27 mouse cellular contexts compared by ENCODE assay signal in genomic region chr5:33701832-33702231, GRCm38 (mm10). TPM values are rescaled to one million over a fixed set of nuclear protein-coding genes. Genes with fewer than 3 reads are reported as not detected.
DNase-seq lines count a peak whose midpoint lies in the region; ATAC-seq lines count a peak whose summit lies in the region.
"Had no signal": no experiment of that assay in that cellular context is flagged by ENCODE, and none has a peak within 500 bp of the region (broad histone marks: within the 10 kb centered on the region; RNA-seq: fewer than 3 reads in every experiment).

No protein-coding gene starts in this region.

- H3K4me1 ChIP-seq in forebrain, embryonic 12.5 days: peaks cover 95% of the 10 kb centered on the region
- H3K4me1 ChIP-seq in forebrain, embryonic 11.5 days (replicated peaks; ENCODE audit: control insufficient read depth, insufficient read depth, low read length): peaks cover 56% of the 10 kb centered on the region
- peaks cover 67% of the 10 kb centered on the region for H3K4me1 ChIP-seq in limb, embryonic 15.5 days
- H3K4me1 ChIP-seq in limb, embryonic 10.5 days: peaks cover 66% of the 10 kb centered on the region
- H3K4me1 ChIP-seq in neural tube, embryonic 15.5 days: peaks cover 46% of the 10 kb centered on the region

- peaks cover 77% of the 10 kb centered on the region for H3K27me3 ChIP-seq in forebrain, embryonic 12.5 days
- H3K27me3 ChIP-seq in forebrain, embryonic 11.5 days (ENCODE audit: control insufficient read depth, insufficient read depth, low read length): peaks cover 36% of the 10 kb centered on the region
- no peaks in the 10 kb centered on the region for H3K27me3 ChIP-seq in limb, embryonic 15.5 days
- peaks cover 59% of the 10 kb centered on the region for H3K27me3 ChIP-seq in limb, embryonic 10.5 days (ENCODE audit: low read depth, poor library complexity, severe bottlenecking)
- H3K27me3 ChIP-seq in neural tube, embryonic 15.5 days (replicated peaks): no peaks in the 10 kb centered on the region; the same call in 1 of the 2 replicates
- H3K27me3 ChIP-seq: intestine, embryonic 15.5 days; Patski had no signal

- WGBS in forebrain, embryonic 12.5 days: 88% methylated on average over 11 of the region's 11 CpGs
- 82% methylated on average over 11 of the region's 11 CpGs for WGBS in forebrain, embryonic 11.5 days
- WGBS in limb, embryonic 15.5 days: 71% methylated on average over 11 of the region's 11 CpGs
- 85% methylated on average over 11 of the region's 11 CpGs for WGBS in limb, embryonic 10.5 days
- WGBS in neural tube, embryonic 15.5 days: 84% methylated on average over 11 of the region's 11 CpGs

- H3K36me3 ChIP-seq in forebrain, embryonic 12.5 days (replicated peaks): no peaks in the 10 kb centered on the region
- no peaks in the 10 kb centered on the region for H3K36me3 ChIP-seq in forebrain, embryonic 11.5 days (ENCODE audit: control insufficient read depth, insufficient read depth, low read length)
- H3K36me3 ChIP-seq in limb, embryonic 15.5 days: no peaks in the 10 kb centered on the region
- H3K36me3 ChIP-seq in limb, embryonic 10.5 days: no peaks in the 10 kb centered on the region
- H3K36me3 ChIP-seq in neural tube, embryonic 15.5 days: no peaks in the 10 kb centered on the region
- H3K36me3 ChIP-seq: G1E; intestine, embryonic 15.5 days; liver, embryonic 15.5 days had no signal

- H3K9ac ChIP-seq in forebrain, embryonic 12.5 days: no peak overlapping the region
- H3K9ac ChIP-seq in forebrain, embryonic 11.5 days (ENCODE audit: low read length): no peak overlapping the region
- no peak overlapping the region for H3K9ac ChIP-seq in limb, embryonic 15.5 days
- H3K9ac ChIP-seq in neural tube, embryonic 15.5 days (replicated peaks): no peak overlapping the region
- H3K9ac ChIP-seq: intestine, embryonic 15.5 days; liver, embryonic 15.5 days had no signal

- peak overlapping the region; percentile 50; the same call in 1 of the 2 replicates for H3K27ac ChIP-seq in forebrain, embryonic 12.5 days
- H3K27ac ChIP-seq in forebrain, embryonic 11.5 days (ENCODE audit: low read depth, low read length): no peak overlapping the region
- peak overlapping the region; percentile 43; the same call in 1 of the 2 replicates for H3K27ac ChIP-seq in limb, embryonic 15.5 days
- H3K27ac ChIP-seq in limb, embryonic 10.5 days: no peak overlapping the region
- H3K27ac ChIP-seq in neural tube, embryonic 15.5 days (replicated peaks): 0 out of 2 replicates have a peak overlapping the region, but pooled peaks have one; percentile 5
- H3K27ac ChIP-seq: gastrocnemius, adult 2 months; intestine, embryonic 15.5 days; left cerebral cortex, adult 2 months; liver, embryonic 15.5 days; macrophage; stomach, postnatal 0 days had no signal

- ATAC-seq in forebrain, embryonic 12.5 days (ENCODE audit: low FRiP score): no peak
- no peak for ATAC-seq in forebrain, embryonic 11.5 days (replicated peaks; ENCODE audit: low FRiP score)
- ATAC-seq in limb, embryonic 15.5 days (ENCODE audit: insufficient number of reproducible peaks, low FRiP score, low TSS enrichment, low read depth): no peak
- ATAC-seq in neural tube, embryonic 15.5 days (ENCODE audit: low FRiP score): no peak
- ATAC-seq: hindbrain, embryonic 16.5 days; intestine, embryonic 15.5 days; Patski had no signal

- H3K4me3 ChIP-seq in forebrain, embryonic 12.5 days (replicated peaks): no peak overlapping the region
- H3K4me3 ChIP-seq in forebrain, embryonic 11.5 days (ENCODE audit: low read depth, low read length): no peak overlapping the region
- no peak overlapping the region for H3K4me3 ChIP-seq in limb, embryonic 15.5 days
- no peak overlapping the region for H3K4me3 ChIP-seq in limb, embryonic 10.5 days
- no peak overlapping the region for H3K4me3 ChIP-seq in neural tube, embryonic 15.5 days (replicated peaks)
- H3K4me3 ChIP-seq: gastrocnemius, adult 2 months; intestine, embryonic 15.5 days; left cerebral cortex, adult 2 months; liver, embryonic 15.5 days had no signal

- H3K4me2 ChIP-seq in forebrain, embryonic 12.5 days: no peak overlapping the region
- no peak overlapping the region for H3K4me2 ChIP-seq in forebrain, embryonic 11.5 days (ENCODE audit: low read depth, low read length, severe bottlenecking)
- no peak overlapping the region for H3K4me2 ChIP-seq in limb, embryonic 15.5 days
- no peak overlapping the region for H3K4me2 ChIP-seq in neural tube, embryonic 15.5 days
- H3K4me2 ChIP-seq: intestine, embryonic 15.5 days; liver, embryonic 15.5 days had no signal

- DNase-seq in forebrain, embryonic 11.5 days (ENCODE audit: low spot score): no peak
- no peak for DNase-seq in limb, embryonic 10.5 days (ENCODE audit: low spot score)
- no peak for DNase-seq in neural tube, embryonic 10.5 days (ENCODE audit: extremely low spot score, low spot score)
- DNase-seq in layer of hippocampus, postnatal 10 days (ENCODE audit: low spot score in 2 of 2): no peak
- DNase-seq: adrenal gland, adult 8-10 months; cerebellum, adult 18-20 months; cerebellum, postnatal 25 days; gastrocnemius, adult 2 months; heart, postnatal 4 days; kidney, adult 9 months; kidney, postnatal 4 days; layer of hippocampus, adult 9-11 months; liver; thymus, adult 2 months; thymus, postnatal 4 days had no signal

- H3K9me3 ChIP-seq in forebrain, embryonic 12.5 days: no peaks in the 10 kb centered on the region
- H3K9me3 ChIP-seq in forebrain, embryonic 11.5 days (ENCODE audit: control insufficient read depth, low read length): no peaks in the 10 kb centered on the region
- H3K9me3 ChIP-seq in limb, embryonic 15.5 days: no peaks in the 10 kb centered on the region
- H3K9me3 ChIP-seq in limb, embryonic 10.5 days (replicated peaks): no peaks in the 10 kb centered on the region
- no peaks in the 10 kb centered on the region for H3K9me3 ChIP-seq in neural tube, embryonic 15.5 days (replicated peaks)
- H3K9me3 ChIP-seq: G1E; intestine, embryonic 15.5 days; liver, embryonic 15.5 days had no signal

RNA-seq across cellular contexts. Expression of gene Fgfr3, which starts 19.6 kb away (rescaled TPM):
- 83.6 and 111 TPM in 2 replicates for polyA plus RNA-seq in forebrain, embryonic 12.5 days (2016; fragmentation: Nextera tagmentation; extraction: Ambion mirVana)
- polyA plus RNA-seq in forebrain, embryonic 11.5 days (2014; fragmentation: Nextera tagmentation; extraction: Ambion mirVana): 100 and 105 TPM in 2 replicates
- polyA plus RNA-seq in limb, embryonic 15.5 days (2015; fragmentation: Nextera tagmentation; extraction: Ambion mirVana): 33.5 and 37.1 TPM in 2 replicates
- polyA plus RNA-seq in limb, embryonic 10.5 days (2016; fragmentation: Nextera tagmentation; extraction: Ambion mirVana): 4.9 and 10.5 TPM in 2 replicates
- polyA plus RNA-seq in neural tube, embryonic 15.5 days (2015; fragmentation: Nextera tagmentation; extraction: Ambion mirVana): 36.0 and 43.6 TPM in 2 replicates
- 100 to 1,000 TPM; 123 to 134 TPM for total RNA-seq in layer of hippocampus, postnatal 10 days (2021)
- total RNA-seq: neutrophil, adult 5-6 weeks had no signal
- polyA plus RNA-seq: macrophage had no signal

RNA-seq across cellular contexts. Expression of gene Tmem129, which starts 43.6 kb away (rescaled TPM):
- polyA plus RNA-seq in forebrain, embryonic 12.5 days (2016; fragmentation: Nextera tagmentation; extraction: Ambion mirVana): 34.6 and 39.6 TPM in 2 replicates
- 39.3 and 41.8 TPM in 2 replicates for polyA plus RNA-seq in forebrain, embryonic 11.5 days (2014; fragmentation: Nextera tagmentation; extraction: Ambion mirVana)
- 45.8 and 49.7 TPM in 2 replicates for polyA plus RNA-seq in limb, embryonic 15.5 days (2015; fragmentation: Nextera tagmentation; extraction: Ambion mirVana)
- 40.5 and 47.2 TPM in 2 replicates for polyA plus RNA-seq in limb, embryonic 10.5 days (2016; fragmentation: Nextera tagmentation; extraction: Ambion mirVana)
- polyA plus RNA-seq in neural tube, embryonic 15.5 days (2015; fragmentation: Nextera tagmentation; extraction: Ambion mirVana): 27.7 and 29.7 TPM in 2 replicates
- total RNA-seq in layer of hippocampus, postnatal 10 days (2021): 10 to 100 TPM; 21.4 to 22.4 TPM

RNA-seq across cellular contexts. Expression of gene Tacc3, which starts 43.9 kb away (rescaled TPM):
- 265 and 272 TPM in 2 replicates for polyA plus RNA-seq in forebrain, embryonic 12.5 days (2016; fragmentation: Nextera tagmentation; extraction: Ambion mirVana)
- 331 and 332 TPM in 2 replicates for polyA plus RNA-seq in forebrain, embryonic 11.5 days (2014; fragmentation: Nextera tagmentation; extraction: Ambion mirVana)
- polyA plus RNA-seq in limb, embryonic 15.5 days (2015; fragmentation: Nextera tagmentation; extraction: Ambion mirVana): 150 and 151 TPM in 2 replicates
- 323 and 325 TPM in 2 replicates for polyA plus RNA-seq in limb, embryonic 10.5 days (2016; fragmentation: Nextera tagmentation; extraction: Ambion mirVana)
- 27.5 and 61.7 TPM in 2 replicates for polyA plus RNA-seq in neural tube, embryonic 15.5 days (2015; fragmentation: Nextera tagmentation; extraction: Ambion mirVana)
- total RNA-seq in layer of hippocampus, postnatal 10 days (2021): 10 to 100 TPM; 12.4 to 14.1 TPM

RNA-seq across cellular contexts. Expression of gene Slbp, which starts 49.5 kb away (rescaled TPM):
- polyA plus RNA-seq in forebrain, embryonic 12.5 days (2016; fragmentation: Nextera tagmentation; extraction: Ambion mirVana): 265 and 268 TPM in 2 replicates
- 295 and 321 TPM in 2 replicates for polyA plus RNA-seq in forebrain, embryonic 11.5 days (2014; fragmentation: Nextera tagmentation; extraction: Ambion mirVana)
- polyA plus RNA-seq in limb, embryonic 15.5 days (2015; fragmentation: Nextera tagmentation; extraction: Ambion mirVana): 204 and 206 TPM in 2 replicates
- 340 and 345 TPM in 2 replicates for polyA plus RNA-seq in limb, embryonic 10.5 days (2016; fragmentation: Nextera tagmentation; extraction: Ambion mirVana)
- 120 and 157 TPM in 2 replicates for polyA plus RNA-seq in neural tube, embryonic 15.5 days (2015; fragmentation: Nextera tagmentation; extraction: Ambion mirVana)
- total RNA-seq in layer of hippocampus, postnatal 10 days (2021): 10 to 100 TPM; 28.7 to 31.7 TPM

Comparison
In these comparisons a context has a peak if more than half of its experiments do, and no peak if none do; other contexts are left out.
1. H3K27ac ChIP-seq: peak in forebrain, embryonic 12.5 days (single experiment), limb, embryonic 15.5 days (single experiment) and neural tube, embryonic 15.5 days (single experiment); none in forebrain, embryonic 11.5 days (single experiment) and limb, embryonic 10.5 days (single experiment).